Mouse (Mus musculus) megakaryocyte, embryonic 14.5 days (primary cell): ENCODE measurements around the gene Prom1.

Experiments
- FLI1 ChIP-seq: IDR thresholded peaks from 2 replicates; pipeline ENCODE4 v1.6.1; 2012; ENCODE audit warnings: low read length, inconsistent platforms, mixed read lengths
- GATA1 ChIP-seq: IDR thresholded peaks from 3 replicates; pipeline ENCODE4 v1.6.1; 2012; ENCODE audit warnings: mixed read lengths, low read length, inconsistent platforms, borderline replicate concordance

DNA sequence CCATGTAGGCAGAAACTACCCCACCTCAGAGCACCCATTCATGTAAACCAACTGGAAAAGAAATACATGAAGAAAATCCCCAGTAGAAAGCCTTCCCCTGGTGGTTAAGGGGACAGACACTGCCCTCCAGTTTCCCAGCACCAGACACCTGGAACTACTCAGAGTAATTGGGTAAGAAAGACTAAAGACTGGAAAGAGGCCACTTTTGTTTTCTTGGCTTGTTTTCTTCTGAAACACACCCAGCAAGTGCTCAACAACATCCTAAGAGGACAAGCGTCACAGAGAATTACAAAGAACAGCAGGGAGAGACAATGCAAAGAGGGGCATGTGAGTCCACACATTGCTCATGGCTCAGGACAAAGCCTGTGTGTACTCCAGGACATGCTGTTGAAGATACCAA lies 20.7 kb downstream of the Prom1 start:
- no peak for TF ChIP-seq GATA1
- TF ChIP-seq FLI1 = no peak
